Mouse (Mus musculus): ENCODE data around the gene Rora. TPM values are rescaled to one million over a fixed set of nuclear protein-coding genes. Genes with fewer than 3 reads are reported as not detected.

The Rora gene
- 31.0 TPM for polyA plus RNA-seq (2014; fragmentation: Illumina TruSeq; extraction: RNeasy Lipid Tissue Mini Kit (QIAGEN cat#74804); ENCODE audit: low read depth, low replicate concordance)

DNA sequence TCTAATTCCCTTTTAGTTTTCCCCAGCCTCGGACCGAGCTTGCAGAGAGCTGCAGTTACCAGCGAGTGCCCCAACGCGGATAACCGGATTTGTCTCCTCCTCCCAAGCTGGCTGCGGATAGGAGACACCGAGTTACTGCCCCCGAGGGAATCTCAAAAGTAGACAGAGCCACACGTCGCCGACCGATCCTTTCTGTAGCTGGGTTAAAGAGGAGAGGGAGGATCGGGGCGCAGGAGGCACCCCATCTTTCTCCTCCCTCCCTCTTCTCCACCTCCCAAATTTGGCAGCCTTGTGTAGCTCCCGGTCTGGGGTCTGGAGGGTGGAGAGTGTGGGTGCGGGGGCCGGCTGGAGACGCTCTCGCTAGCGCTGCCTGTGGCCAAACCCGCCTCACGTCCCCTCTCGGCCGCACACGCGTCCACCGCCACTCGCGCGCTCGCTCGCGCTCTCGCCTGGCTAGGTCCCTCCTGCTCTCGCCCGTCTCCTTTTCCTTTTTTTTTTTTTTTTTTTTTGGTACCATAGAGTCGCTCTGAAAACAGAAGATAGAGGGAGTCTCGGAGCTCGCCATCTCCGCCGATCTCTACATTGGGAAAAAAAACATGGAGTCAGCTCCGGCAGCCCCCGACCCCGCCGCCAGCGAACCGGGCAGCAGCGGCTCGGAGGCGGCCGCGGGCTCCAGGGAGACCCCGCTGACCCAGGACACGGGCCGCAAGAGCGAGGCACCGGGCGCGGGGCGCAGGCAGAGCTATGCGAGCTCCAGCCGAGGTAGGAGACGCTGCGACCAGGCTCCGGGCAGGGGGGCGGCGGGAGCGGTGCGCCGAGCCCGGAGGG, at the start of gene Rora:
Gene Rora, plus strand, starts transcription at position 576 of the 828 bp plus-strand sequence.

DNA sequence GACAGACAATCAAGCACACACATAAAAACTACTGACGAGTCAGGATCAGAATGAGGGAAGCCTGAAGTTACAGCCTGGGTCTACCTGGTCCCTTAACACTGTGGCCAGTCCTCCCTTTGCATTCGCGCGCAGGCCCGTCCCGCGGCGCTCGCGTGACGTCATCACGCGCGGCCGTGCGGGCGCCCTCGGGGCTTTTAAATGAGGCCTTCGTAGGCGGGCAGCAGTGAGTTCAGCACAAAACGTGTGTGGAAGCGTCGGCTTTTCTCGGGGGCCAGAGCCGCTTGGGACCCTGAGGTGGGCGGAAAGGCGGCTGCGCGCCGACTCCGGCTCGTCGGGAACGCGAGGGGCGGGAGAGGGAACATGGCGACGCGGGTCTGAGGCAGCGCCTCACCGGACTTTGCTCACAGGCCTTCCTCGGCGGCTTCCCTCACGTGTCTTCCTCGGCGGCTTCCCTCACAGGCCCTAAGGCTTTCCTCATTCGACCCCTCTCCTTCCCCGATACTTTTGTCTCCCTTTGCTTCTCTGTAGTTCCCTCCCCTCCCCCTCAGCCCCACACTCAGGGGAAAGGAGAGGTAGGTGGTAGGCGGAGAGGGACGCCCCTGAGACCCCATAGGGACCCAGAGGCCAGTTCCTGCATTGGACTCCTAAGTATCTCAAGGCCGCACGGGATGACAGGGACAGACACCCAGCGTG, 744.3 kb downstream of the Rora start, which contains the start of gene Ice2:
Gene Ice2, plus strand, starts transcription at position 147 of the 693 bp plus-strand sequence.

Measured in liver, adult 10 weeks (tissue).